ENCODE assay signal across 8 mouse cellular contexts in genomic region chr17:33991788-33992664, GRCm38 (mm10). TPM values are rescaled to one million over a fixed set of nuclear protein-coding genes. Genes with fewer than 3 reads are reported as not detected.
A peak's percentile ranks its signal among the peaks of the same experiment; 100 is the strongest.
DNase-seq lines count a peak whose midpoint lies in the region; ATAC-seq and TF ChIP-seq lines count a peak whose summit lies in the region.

No protein-coding gene starts in this region.

- WGBS in forebrain, embryonic 11.5 days: 34% methylated on average over 10 of the region's 10 CpGs
- WGBS in midbrain, embryonic 14.5 days: 33% methylated on average over 10 of the region's 10 CpGs

- H3K4me3 ChIP-seq in E14TG2a.4 (replicated peaks; ENCODE audit: low read length): no peak overlapping the region
- no peak overlapping the region for H3K4me3 ChIP-seq in forebrain, embryonic 11.5 days (ENCODE audit: low read depth, low read length)
- no peak overlapping the region for H3K4me3 ChIP-seq in midbrain, embryonic 14.5 days (replicated peaks; ENCODE audit: low read depth, low read length)
- no peak overlapping the region for H3K4me3 ChIP-seq in testis, adult 2 months (ENCODE audit: control insufficient read depth, low read depth, low read length)

- H3K36me3 ChIP-seq in E14TG2a.4 (ENCODE audit: insufficient read depth, low read length): no peaks in the 10 kb centered on the region
- H3K36me3 ChIP-seq in forebrain, embryonic 11.5 days (ENCODE audit: control insufficient read depth, insufficient read depth, low read length): no peaks in the 10 kb centered on the region
- H3K36me3 ChIP-seq in midbrain, embryonic 14.5 days (ENCODE audit: control insufficient read depth, insufficient read depth, low read length): no peaks in the 10 kb centered on the region
- H3K36me3 ChIP-seq in testis, adult 2 months (ENCODE audit: control insufficient read depth, insufficient read depth, low read length): no peaks in the 10 kb centered on the region

- H3K9me3 ChIP-seq in E14TG2a.4 (ENCODE audit: low read length): no peaks in the 10 kb centered on the region
- H3K9me3 ChIP-seq in forebrain, embryonic 11.5 days (ENCODE audit: control insufficient read depth, low read length): no peaks in the 10 kb centered on the region
- no peaks in the 10 kb centered on the region for H3K9me3 ChIP-seq in midbrain, embryonic 14.5 days (ENCODE audit: control insufficient read depth, low read length)

- peak; percentile 94 for TF ChIP-seq CTCF in E14TG2a.4 (conservative IDR thresholded peaks at IDR 0.05; ENCODE audit: low read length)
- peak; percentile 51; the same call in 1 of the 2 replicates for TF ChIP-seq CTCF in testis, adult 2 months (IDR thresholded peaks at IDR 0.05; ENCODE audit: control insufficient read depth, insufficient read depth, insufficient replicate concordance, low read depth, low read length)

- H3K4me1 ChIP-seq in E14TG2a.4 (replicated peaks; ENCODE audit: low read depth, low read length): no peaks in the 10 kb centered on the region
- no peaks in the 10 kb centered on the region for H3K4me1 ChIP-seq in forebrain, embryonic 11.5 days (replicated peaks; ENCODE audit: control insufficient read depth, insufficient read depth, low read length)
- H3K4me1 ChIP-seq in midbrain, embryonic 14.5 days (ENCODE audit: control insufficient read depth, insufficient read depth, low read length): no peaks in the 10 kb centered on the region
- no peaks in the 10 kb centered on the region for H3K4me1 ChIP-seq in testis, adult 2 months (ENCODE audit: control insufficient read depth, insufficient read depth, low read length)

- no peak overlapping the region for H3K9ac ChIP-seq in forebrain, embryonic 11.5 days (ENCODE audit: low read length)
- no peak overlapping the region for H3K9ac ChIP-seq in midbrain, embryonic 14.5 days (replicated peaks; ENCODE audit: low read length)

- peak; percentile 60 for DNase-seq in kidney, adult 18-20 months
- DNase-seq in kidney, adult 11 months: no peak
- peak; percentile 28 for DNase-seq in brain, embryonic 18.5 days (ENCODE audit: low read depth, low spot score)
- DNase-seq in forebrain, embryonic 11.5 days (ENCODE audit: low spot score): peak; percentile 75
- peak; percentile 47 to 75 for DNase-seq in kidney, postnatal 25 days
- peak; percentile 92 for DNase-seq in midbrain, embryonic 14.5 days

- no peak for TF ChIP-seq POLR2A in testis, adult 2 months (IDR thresholded peaks at IDR 0.05; ENCODE audit: control insufficient read depth, low read depth, low read length)

- H3K27ac ChIP-seq in forebrain, embryonic 11.5 days (ENCODE audit: low read depth, low read length): no peak overlapping the region
- H3K27ac ChIP-seq in midbrain, embryonic 14.5 days (replicated peaks; ENCODE audit: low read depth, low read length): no peak overlapping the region
- H3K27ac ChIP-seq in testis, adult 2 months (ENCODE audit: control insufficient read depth, insufficient read depth, low read depth, low read length): no peak overlapping the region

- H3K27me3 ChIP-seq in E14TG2a.4 (ENCODE audit: insufficient read depth, low read length): peaks cover 34% of the 10 kb centered on the region
- H3K27me3 ChIP-seq in forebrain, embryonic 11.5 days (ENCODE audit: control insufficient read depth, insufficient read depth, low read length): no peaks in the 10 kb centered on the region
- H3K27me3 ChIP-seq in midbrain, embryonic 14.5 days (ENCODE audit: control insufficient read depth, insufficient read depth, low read length): no peaks in the 10 kb centered on the region
- H3K27me3 ChIP-seq in testis, adult 2 months (ENCODE audit: control insufficient read depth, insufficient read depth, low read length): no peaks in the 10 kb centered on the region

- no peak overlapping the region for H3K4me2 ChIP-seq in forebrain, embryonic 11.5 days (ENCODE audit: low read depth, low read length, severe bottlenecking)
- no peak overlapping the region for H3K4me2 ChIP-seq in midbrain, embryonic 14.5 days (ENCODE audit: low read length)

- no peak for ATAC-seq in forebrain, embryonic 11.5 days (replicated peaks; ENCODE audit: low FRiP score)
- ATAC-seq in midbrain, embryonic 14.5 days (ENCODE audit: low FRiP score, low TSS enrichment): no peak

RNA-seq across cellular contexts. Expression of gene H2-K1, which starts 8.1 kb away (rescaled TPM):
- polyA plus RNA-seq in forebrain, embryonic 11.5 days (2014; fragmentation: Nextera tagmentation; extraction: Ambion mirVana): 35.7 and 40.1 TPM in 2 replicates
- polyA plus RNA-seq in midbrain, embryonic 14.5 days (2014; fragmentation: Nextera tagmentation; extraction: Ambion mirVana): 10.5 and 15.5 TPM in 2 replicates
- 276 and 298 TPM in 2 replicates for polyA plus RNA-seq in testis, adult 2 months (2012; rRNA removed)

RNA-seq across cellular contexts. Expression of gene Ring1, which starts 32.5 kb away (rescaled TPM):
- 7.5 and 8.3 TPM in 2 replicates for polyA plus RNA-seq in forebrain, embryonic 11.5 days (2014; fragmentation: Nextera tagmentation; extraction: Ambion mirVana)
- 9.1 and 18.5 TPM in 2 replicates for polyA plus RNA-seq in midbrain, embryonic 14.5 days (2014; fragmentation: Nextera tagmentation; extraction: Ambion mirVana)
- 27.8 and 31.4 TPM in 2 replicates for polyA plus RNA-seq in testis, adult 2 months (2012; rRNA removed)

RNA-seq across cellular contexts. Expression of gene H2-Ke6, which starts 35.8 kb away (rescaled TPM):
- 81.7 and 101 TPM in 2 replicates for polyA plus RNA-seq in forebrain, embryonic 11.5 days (2014; fragmentation: Nextera tagmentation; extraction: Ambion mirVana)
- polyA plus RNA-seq in midbrain, embryonic 14.5 days (2014; fragmentation: Nextera tagmentation; extraction: Ambion mirVana): 56.1 and 75.0 TPM in 2 replicates
- polyA plus RNA-seq in testis, adult 2 months (2012; rRNA removed): 24.5 and 25.0 TPM in 2 replicates

RNA-seq across cellular contexts. Expression of gene Rps18, which starts 36.2 kb away (rescaled TPM):
- polyA plus RNA-seq in forebrain, embryonic 11.5 days (2014; fragmentation: Nextera tagmentation; extraction: Ambion mirVana): 1,265 and 1,326 TPM in 2 replicates
- polyA plus RNA-seq in midbrain, embryonic 14.5 days (2014; fragmentation: Nextera tagmentation; extraction: Ambion mirVana): 872 and 980 TPM in 2 replicates
- 212 and 239 TPM in 2 replicates for polyA plus RNA-seq in testis, adult 2 months (2012; rRNA removed)

RNA-seq across cellular contexts. Expression of gene Vps52, which starts 36.4 kb away (rescaled TPM):
- 44.0 and 46.8 TPM in 2 replicates for polyA plus RNA-seq in forebrain, embryonic 11.5 days (2014; fragmentation: Nextera tagmentation; extraction: Ambion mirVana)
- polyA plus RNA-seq in midbrain, embryonic 14.5 days (2014; fragmentation: Nextera tagmentation; extraction: Ambion mirVana): 50.6 and 63.2 TPM in 2 replicates
- 45.7 and 48.5 TPM in 2 replicates for polyA plus RNA-seq in testis, adult 2 months (2012; rRNA removed)
